Mouse (Mus musculus) limb, embryonic 11.5 days (tissue): ENCODE results near the gene Coro6. TPM values are rescaled to one million over a fixed set of nuclear protein-coding genes. Genes with fewer than 3 reads are reported as not detected.

ENCODE experiments used
- ATAC-seq: fragments of 200-750 bp; cut with Nextera tagmentation; 2 replicates; pipeline ENCODE4 v1.8.0; 2017; ENCODE audit warnings: low read depth; ENCODE audit not compliant: insufficient number of reproducible peaks, low FRiP score, low TSS enrichment
- DNase-seq: peaks from one replicate; pipeline ENCODE4 v3.0.0-alpha.2; 2015; ENCODE audit warnings: low spot score
- H3K27ac ChIP-seq: fragments of 300-500 bp; sonication (generic); replicated peaks from 2 replicates; pipeline ENCODE4 v1.5.1; 2014; ENCODE audit warnings: low read depth, mild to moderate bottlenecking, low read length
- H3K27me3 ChIP-seq: fragments of 300-500 bp; sonication (generic); 2 replicates; pipeline ENCODE4 v1.6.1; 2014; ENCODE audit warnings: mild to moderate bottlenecking, low read length, mixed read lengths; ENCODE audit not compliant: control insufficient read depth, insufficient read depth
- H3K36me3 ChIP-seq: fragments of 300-500 bp; sonication (generic); 2 replicates; pipeline ENCODE4 v1.6.1; 2014; ENCODE audit warnings: mild to moderate bottlenecking, low read length, moderate library complexity, mixed read lengths; ENCODE audit not compliant: control insufficient read depth, insufficient read depth
- H3K4me1 ChIP-seq: fragments of 300-500 bp; sonication (generic); 2 replicates; pipeline ENCODE4 v1.6.1; 2014; ENCODE audit warnings: low read length, mixed read lengths; ENCODE audit not compliant: control insufficient read depth, insufficient read depth
- H3K4me2 ChIP-seq: fragments of 300-500 bp; sonication (generic); 2 replicates; pipeline ENCODE4 v1.6.1; 2014; ENCODE audit warnings: low read depth, mild to moderate bottlenecking, moderate library complexity; ENCODE audit not compliant: severe bottlenecking
- H3K4me3 ChIP-seq: fragments of 300-500 bp; sonication (generic); 2 replicates; pipeline ENCODE4 v1.5.1; 2014; ENCODE audit warnings: low read depth, low read length
- H3K9ac ChIP-seq: fragments of 300-500 bp; sonication (generic); 2 replicates; pipeline ENCODE4 v1.6.1; 2014; ENCODE audit warnings: mild to moderate bottlenecking, low read length
- H3K9me3 ChIP-seq: fragments of 300-500 bp; sonication (generic); 2 replicates; pipeline ENCODE4 v1.6.1; 2016; ENCODE audit warnings: low read length; ENCODE audit not compliant: control insufficient read depth
- WGBS: fragments of 180-500 bp; shearing (Covaris S2); extraction: QIAGEN DNeasy Blood & Tissue Kit; methylation state at CpG from one replicate; pipeline ENCODE4 v1.1.7; 2014; 5-methylcytosine and 5-hydroxymethylcytosine counted together
- polyA plus RNA-seq: library from polyadenylated mRNA; unstranded; fragments of >200 nt; fragmentation: Nextera tagmentation; extraction: Ambion mirVana; gene quantifications from 2 replicates; pipeline ENCODE4 v1.2.1, GENCODE M21; 2014

The Coro6 gene
- 0.28 and 0.29 TPM in 2 replicates for polyA plus RNA-seq

- DNase-seq (peak; percentile 78), ATAC-seq (peak; percentile 77)
- Histone ChIP-seq H3K27ac (no peak within 1 kb of the TSS), H3K4me1 (peaks cover 4% of the 10 kb centered on the region; the same call in 1 of the 2 replicates), H3K36me3 (no peaks in the 10 kb centered on the region), H3K9ac (peak within 1 kb of the TSS; percentile 50), H3K9me3 (no peaks in the 10 kb centered on the region), H3K4me3 (peak within 1 kb of the TSS; percentile 49), H3K27me3 (peaks cover 47% of the 10 kb centered on the region), H3K4me2 (peak within 1 kb of the TSS; percentile 95)
- under 1% methylated on average over 67 of the region's 73 CpGs for whole genome bisulfite sequencing
These were observed at the start of gene Coro6 for GRCm38 (mm10) chr11:77462283-77463100. Coro6 (plus strand) TSS chr11:77462411.

- Histone ChIP-seq H3K36me3 (no peaks in the 10 kb centered on the region), H3K9ac (no peak overlapping the region), H3K4me1 (0 out of 2 replicates have a peak, but pooled peaks cover 2% of the 10 kb centered on the region), H3K4me2 (no peak overlapping the region), H3K9me3 (no peaks in the 10 kb centered on the region), H3K4me3 (no peak overlapping the region), H3K27ac (no peak overlapping the region), H3K27me3 (no peaks in the 10 kb centered on the region)
- ATAC-seq (no peak), DNase-seq (no peak)
- WGBS = 83% methylated on average over 2 of the region's 2 CpGs
These were observed 47.9 kb upstream of the Coro6 start for GRCm38 (mm10) chr11:77414141-77414839.

- ATAC-seq (no peak), DNase-seq (no peak)
- H3K27me3 ChIP-seq = no peaks in the 10 kb centered on the region
- WGBS = 66% methylated on average over 4 of the region's 4 CpGs
- H3K9me3 ChIP-seq = no peaks in the 10 kb centered on the region
- no peak overlapping the region for H3K9ac ChIP-seq
- no peaks in the 10 kb centered on the region for H3K36me3 ChIP-seq
- 0 out of 2 replicates have a peak, but pooled peaks cover 2% of the 10 kb centered on the region for H3K4me1 ChIP-seq
- H3K27ac ChIP-seq = no peak overlapping the region
- H3K4me3 ChIP-seq = no peak overlapping the region
- H3K4me2 ChIP-seq = no peak overlapping the region
These were observed 45.8 kb upstream of the Coro6 start for GRCm38 (mm10) chr11:77416212-77417000.

GRCm38 (mm10) chr11:77418021-77418420 lies 44.2 kb upstream of the Coro6 start:
- no peak for ATAC-seq
- Histone ChIP-seq H3K27me3 (no peaks in the 10 kb centered on the region), H3K9me3 (no peaks in the 10 kb centered on the region), H3K4me2 (no peak overlapping the region), H3K4me3 (no peak overlapping the region), H3K4me1 (0 out of 2 replicates have a peak, but pooled peaks cover 2% of the 10 kb centered on the region), H3K27ac (no peak overlapping the region), H3K36me3 (no peaks in the 10 kb centered on the region), H3K9ac (no peak overlapping the region)
- WGBS = 93% methylated on average over 4 of the region's 4 CpGs
- DNase-seq = no peak

- DNase-seq = no peak
- H3K27me3 ChIP-seq = no peaks in the 10 kb centered on the region
These were observed 38.9 kb upstream of the Coro6 start for GRCm38 (mm10) chr11:77423175-77423859.

GRCm38 (mm10) chr11:77428446-77428845 lies 33.8 kb upstream of the Coro6 start:
- Histone ChIP-seq H3K27me3 (no peaks in the 10 kb centered on the region), H3K4me2 (no peak overlapping the region), H3K27ac (no peak overlapping the region), H3K9ac (no peak overlapping the region), H3K4me3 (no peak overlapping the region), H3K36me3 (no peaks in the 10 kb centered on the region), H3K4me1 (no peaks in the 10 kb centered on the region), H3K9me3 (no peaks in the 10 kb centered on the region)
- DNase-seq (no peak), ATAC-seq (no peak)
- 84% methylated on average over 1 of the region's 1 CpGs for WGBS

More at GRCm38 (mm10) chr11:77423175-77423859, 38.9 kb upstream of the Coro6 start:
- Histone ChIP-seq H3K27ac (no peak overlapping the region), H3K9ac (no peak overlapping the region), H3K4me1 (no peaks in the 10 kb centered on the region), H3K36me3 (no peaks in the 10 kb centered on the region), H3K4me3 (no peak overlapping the region), H3K9me3 (no peaks in the 10 kb centered on the region), H3K4me2 (no peak overlapping the region)
- ATAC-seq = no peak
- 86% methylated on average over 4 of the region's 4 CpGs for WGBS

GRCm38 (mm10) chr11:77437026-77437425 lies 25.2 kb upstream of the Coro6 start:
- H3K4me2 ChIP-seq = no peak overlapping the region
- H3K27ac ChIP-seq = no peak overlapping the region
- H3K4me3 ChIP-seq = no peak overlapping the region
- no peaks in the 10 kb centered on the region for H3K36me3 ChIP-seq
- DNase-seq (no peak), ATAC-seq (no peak)
- 92% methylated on average over 2 of the region's 2 CpGs for WGBS
- H3K9me3 ChIP-seq = no peaks in the 10 kb centered on the region
- no peaks in the 10 kb centered on the region for H3K4me1 ChIP-seq
- no peak overlapping the region for H3K9ac ChIP-seq
- H3K27me3 ChIP-seq = no peaks in the 10 kb centered on the region
